Mouse (Mus musculus) intestine, embryonic 14.5 days (tissue): Measurements from ENCODE around the gene Sec31a. TPM values are rescaled to one million over a fixed set of nuclear protein-coding genes. Genes with fewer than 3 reads are reported as not detected.

ENCODE experiments used
- ATAC-seq: fragments of 200-750 bp; cut with Nextera tagmentation; replicated peaks from 2 replicates; pipeline ENCODE4 v1.8.0; 2017; ENCODE audit warnings: low read depth, moderate number of reproducible peaks, moderate TSS enrichment, moderate library complexity; ENCODE audit not compliant: low FRiP score, low TSS enrichment
- DNase-seq: peaks from one replicate; pipeline ENCODE4 v3.0.0-alpha.2; 2018; ENCODE audit warnings: low spot score
- H3K27ac ChIP-seq: fragments of 300-500 bp; sonication (generic); 2 replicates; pipeline ENCODE4 v1.5.1; 2014; ENCODE audit warnings: low read depth, mild to moderate bottlenecking, control low read depth
- H3K27me3 ChIP-seq: fragments of 300-500 bp; sonication (generic); replicated peaks from 2 replicates; pipeline ENCODE4 v1.6.1; 2014; ENCODE audit warnings: low read length, control low read depth; ENCODE audit not compliant: control insufficient read depth, insufficient read depth
- H3K36me3 ChIP-seq: fragments of 300-500 bp; sonication (generic); 2 replicates; pipeline ENCODE4 v1.6.1; 2014; ENCODE audit warnings: low read length, control low read depth; ENCODE audit not compliant: control insufficient read depth, insufficient read depth
- H3K4me1 ChIP-seq: fragments of 300-500 bp; sonication (generic); replicated peaks from 2 replicates; pipeline ENCODE4 v1.6.1; 2014; ENCODE audit warnings: low read length, control low read depth, mixed read lengths; ENCODE audit not compliant: control insufficient read depth, insufficient read depth
- H3K4me2 ChIP-seq: fragments of 300-500 bp; sonication (generic); 2 replicates; pipeline ENCODE4 v1.6.1; 2014; ENCODE audit warnings: low read length
- H3K4me3 ChIP-seq: fragments of 300-500 bp; sonication (generic); 2 replicates; pipeline ENCODE4 v1.5.1; 2014; ENCODE audit warnings: low read depth, low read length, control low read depth, mixed read lengths
- H3K9ac ChIP-seq: fragments of 300-500 bp; sonication (generic); 2 replicates; pipeline ENCODE4 v1.6.1; 2014; ENCODE audit warnings: mild to moderate bottlenecking, low read length
- H3K9me3 ChIP-seq: fragments of 300-500 bp; sonication (generic); 2 replicates; pipeline ENCODE4 v1.6.1; 2016; ENCODE audit warnings: low read length, control low read depth; ENCODE audit not compliant: control insufficient read depth
- WGBS: fragments of 180-500 bp; shearing (Covaris S2); extraction: QIAGEN DNeasy Blood & Tissue Kit; methylation state at CpG from one replicate; pipeline ENCODE4 v1.1.7; 2014; 5-methylcytosine and 5-hydroxymethylcytosine counted together
- polyA plus RNA-seq: library from polyadenylated mRNA; unstranded; fragments of >200 nt; fragmentation: Nextera tagmentation; extraction: Ambion mirVana; gene quantifications from 2 replicates; pipeline ENCODE4 v1.2.1, GENCODE M21; 2014

Sec31a gene
- polyA plus RNA-seq, 1 experiment from 2014 or later, result 170 TPM

GRCm38 (mm10) chr5:100315646-100316045 is 100.4 kb downstream of the Sec31a start:
- no peaks in the 10 kb centered on the region for H3K9me3 ChIP-seq
- ATAC-seq (no peak), DNase-seq (no peak)
- WGBS, result 69% methylated on average over 3 of the region's 3 CpGs
- H3K27ac ChIP-seq, result no peak overlapping the region
- H3K36me3 ChIP-seq, result no peaks in the 10 kb centered on the region
- H3K4me2 ChIP-seq, result no peak overlapping the region
- no peak overlapping the region for H3K4me3 ChIP-seq
- no peaks in the 10 kb centered on the region for H3K27me3 ChIP-seq
- H3K9ac ChIP-seq, result no peak overlapping the region
- H3K4me1 ChIP-seq, result 0 out of 2 replicates have a peak, but pooled peaks cover 3% of the 10 kb centered on the region

- Histone ChIP-seq H3K27ac (no peak overlapping the region), H3K4me1 (0 out of 2 replicates have a peak, but pooled peaks cover 3% of the 10 kb centered on the region), H3K4me2 (no peak overlapping the region), H3K4me3 (no peak overlapping the region), H3K27me3 (no peaks in the 10 kb centered on the region), H3K9me3 (no peaks in the 10 kb centered on the region), H3K36me3 (no peaks in the 10 kb centered on the region), H3K9ac (no peak overlapping the region)
- DNase-seq, result no peak
- ATAC-seq, result no peak
- 85% methylated on average over 5 of the region's 5 CpGs for WGBS
Measured at GRCm38 (mm10) chr5:100312391-100312790, 103.6 kb downstream of the Sec31a start.

Other genes with a start within 250 kb of the Sec31a start
- 16.8 and 18.1 TPM in 2 replicates for gene Lin54, start 84.4 kb upstream of the Sec31a start, polyA plus RNA-seq
- gene Cops4, start 102.1 kb upstream of the Sec31a start, polyA plus RNA-seq, result 183 and 189 TPM in 2 replicates
- 256 and 280 TPM in 2 replicates for gene Plac8, start 156.0 kb upstream of the Sec31a start, polyA plus RNA-seq